Comparison of ENCODE assay signal across 17 mouse cellular contexts in genomic region chr5:114964967-114965898, GRCm38 (mm10). TPM values are rescaled to one million over a fixed set of nuclear protein-coding genes. Genes with fewer than 3 reads are reported as not detected.
DNase-seq lines count a peak whose midpoint lies in the region; ATAC-seq and TF ChIP-seq lines count a peak whose summit lies in the region.
"Had no signal": no experiment of that assay in that cellular context is flagged by ENCODE, and none has a peak within 500 bp of the region (broad histone marks: within the 10 kb centered on the region; RNA-seq: fewer than 3 reads in every experiment).

No protein-coding gene starts in this region.

- intact Hi-C loops in heart, postnatal 14 days (cut with DNase I), result no loop called here
- intact Hi-C loops in left cerebral cortex, adult 2 months (cut with DNase I), result no loop called here

- peaks cover 30% of the 10 kb centered on the region for H3K27me3 ChIP-seq in heart, embryonic 10.5 days (ENCODE audit: insufficient read depth, poor library complexity, severe bottlenecking)
- no peaks in the 10 kb centered on the region for H3K27me3 ChIP-seq in intestine, embryonic 16.5 days (replicated peaks; ENCODE audit: control insufficient read depth, insufficient read depth, low read length)
- H3K27me3 ChIP-seq in small intestine, adult 2 months (ENCODE audit: control insufficient read depth, insufficient read depth, low read length), result no peaks in the 10 kb centered on the region
- H3K27me3 ChIP-seq: forebrain, embryonic 13.5 days had no signal

- WGBS in heart, embryonic 10.5 days, result 57% methylated on average over 17 of the region's 17 CpGs
- WGBS in intestine, embryonic 16.5 days, result 39% methylated on average over 17 of the region's 17 CpGs
- 16% methylated on average over 17 of the region's 17 CpGs for whole genome bisulfite sequencing in small intestine, adult 2 months

- peak; percentile 30; the same call in 1 of the 2 replicates for TF ChIP-seq POLR2A in small intestine, adult 2 months (IDR thresholded peaks at IDR 0.05; ENCODE audit: low read depth, low read length)

- no peak; the same call in 1 of the 2 replicates for TF ChIP-seq CTCF in small intestine, adult 2 months (IDR thresholded peaks at IDR 0.05; ENCODE audit: extremely low read depth, insufficient read length, insufficient replicate concordance, low read depth, low read length)
- TF ChIP-seq CTCF in left cerebral cortex, adult 2 months (IDR thresholded peaks at IDR 0.05), result no peak

- no peaks in the 10 kb centered on the region for H3K9me3 ChIP-seq in heart, embryonic 10.5 days
- no peaks in the 10 kb centered on the region for H3K9me3 ChIP-seq in intestine, embryonic 16.5 days (ENCODE audit: control insufficient read depth, low read length)
- H3K9me3 ChIP-seq: forebrain, embryonic 13.5 days had no signal

- H3K4me1 ChIP-seq in heart, embryonic 10.5 days, result peaks cover 22% of the 10 kb centered on the region
- peaks cover 2% of the 10 kb centered on the region; the same call in 1 of the 2 replicates for H3K4me1 ChIP-seq in intestine, embryonic 16.5 days (ENCODE audit: control insufficient read depth, insufficient read depth, low read length)
- H3K4me1 ChIP-seq in small intestine, adult 2 months (ENCODE audit: control insufficient read depth, insufficient read depth, insufficient read length, low read length), result peaks cover 12% of the 10 kb centered on the region

- H3K4me3 ChIP-seq in heart, embryonic 10.5 days, result no peak overlapping the region
- peak overlapping the region; percentile 23 for H3K4me3 ChIP-seq in intestine, embryonic 16.5 days (ENCODE audit: low read length)
- H3K4me3 ChIP-seq in small intestine, adult 2 months (ENCODE audit: low read depth, low read length), result peak overlapping the region; percentile 47
- H3K4me3 ChIP-seq in left cerebral cortex, adult 2 months, result no peak overlapping the region
- H3K4me3 ChIP-seq: forebrain, embryonic 13.5 days had no signal

- peak overlapping the region; percentile 46 for H3K4me2 ChIP-seq in intestine, embryonic 16.5 days (ENCODE audit: low read depth, low read length)
- H3K4me2 ChIP-seq: forebrain, embryonic 13.5 days had no signal

- DNase-seq in heart, embryonic 10.5 days (ENCODE audit: low spot score), result no peak
- DNase-seq in heart, postnatal 14 days, result no peak
- DNase-seq in kidney, postnatal 25 days, result peak; percentile 72 to 87
- DNase-seq in left cerebral cortex, adult 2 months (ENCODE audit: extremely low spot score in 1 of 2, low spot score in 2 of 2), result no peak
- DNase-seq in adrenal gland, adult 8-10 months, result no peak
- no peak for DNase-seq in thymus, postnatal 0 days (ENCODE audit: low spot score)
- DNase-seq: adrenal gland, postnatal 14 days; B cell, adult 2 months; cerebellum, adult 11-12 months; gastrocnemius, postnatal 36 days; heart, postnatal 4 days; left cerebral cortex, postnatal 4 days; lung, postnatal 36 days had no signal

- H3K27ac ChIP-seq in heart, embryonic 10.5 days, result 0 out of 2 replicates have a peak overlapping the region, but pooled peaks have one; percentile 7
- H3K27ac ChIP-seq in intestine, embryonic 16.5 days (ENCODE audit: low read length), result peak overlapping the region; percentile 91
- peak overlapping the region; percentile 98 for H3K27ac ChIP-seq in small intestine, adult 2 months (ENCODE audit: insufficient read depth, low read depth, low read length)
- no peak overlapping the region for H3K27ac ChIP-seq in left cerebral cortex, adult 2 months
- H3K27ac ChIP-seq: forebrain, embryonic 13.5 days had no signal

- H3K9ac ChIP-seq in intestine, embryonic 16.5 days (ENCODE audit: low read depth, low read length), result peak overlapping the region; percentile 27
- H3K9ac ChIP-seq: forebrain, embryonic 13.5 days had no signal

- peak; percentile 81 for ATAC-seq in intestine, embryonic 16.5 days
- ATAC-seq: forebrain, embryonic 13.5 days had no signal

- no peaks in the 10 kb centered on the region for H3K36me3 ChIP-seq in heart, embryonic 10.5 days
- H3K36me3 ChIP-seq in intestine, embryonic 16.5 days (ENCODE audit: control insufficient read depth, insufficient read depth, low read length), result no peaks in the 10 kb centered on the region
- 0 out of 2 replicates have a peak, but pooled peaks cover 1% of the 10 kb centered on the region for H3K36me3 ChIP-seq in small intestine, adult 2 months (ENCODE audit: control insufficient read depth, insufficient read depth, low read length)

RNA-seq across cellular contexts. Expression of gene Hnf1a, which starts 5.7 kb away (rescaled TPM):
- 0.11 and 1.9 TPM in 2 replicates for polyA plus RNA-seq in heart, embryonic 10.5 days (2016; fragmentation: Nextera tagmentation; extraction: Ambion mirVana)
- total RNA-seq in heart, postnatal 14 days (2021), result under 1 TPM in 1 of 2 experiments, not detected in 1; 0.10 TPM
- polyA plus RNA-seq in intestine, embryonic 16.5 days (2015; fragmentation: Nextera tagmentation; extraction: Ambion mirVana), result 16.1 and 21.7 TPM in 2 replicates
- polyA plus RNA-seq in small intestine, adult 2 months (2012; rRNA removed), result 24.1 and 46.9 TPM in 2 replicates
- total RNA-seq in left cerebral cortex, adult 2 months (2021), result not detected
- not detected for total RNA-seq in adrenal gland, adult 8-10 months (2022)
- polyA plus RNA-seq in thymus, postnatal 0 days (2015; fragmentation: Nextera tagmentation; extraction: Ambion mirVana), result 1.3 and 1.6 TPM in 2 replicates
- total RNA-seq: gastrocnemius, postnatal 36 days; heart, postnatal 4 days; left cerebral cortex, postnatal 4 days had no signal
- polyA plus RNA-seq: embryonic facial prominence, embryonic 11.5 days had no signal

RNA-seq across cellular contexts. Expression of gene 2210016L21Rik, which starts 23.3 kb away (rescaled TPM):
- polyA plus RNA-seq in heart, embryonic 10.5 days (2016; fragmentation: Nextera tagmentation; extraction: Ambion mirVana), result 30.1 and 33.0 TPM in 2 replicates
- 10 to 100 TPM; 28.6 to 31.2 TPM for total RNA-seq in heart, postnatal 14 days (2021)
- 49.1 and 53.3 TPM in 2 replicates for polyA plus RNA-seq in intestine, embryonic 16.5 days (2015; fragmentation: Nextera tagmentation; extraction: Ambion mirVana)
- polyA plus RNA-seq in small intestine, adult 2 months (2012; rRNA removed), result 8.5 and 13.6 TPM in 2 replicates
- total RNA-seq in left cerebral cortex, adult 2 months (2021), result 100 to 1,000 TPM; 214 to 229 TPM
- 10 to 100 TPM; 46.4 to 59.2 (median 54.2) TPM for total RNA-seq in adrenal gland, adult 8-10 months (2022)
- polyA plus RNA-seq in thymus, postnatal 0 days (2015; fragmentation: Nextera tagmentation; extraction: Ambion mirVana), result 58.5 and 69.2 TPM in 2 replicates

RNA-seq across cellular contexts. Expression of gene Oasl1, which starts 42.2 kb away (rescaled TPM):
- 0.31 TPM in 1 of 2 replicates, not detected in the other for polyA plus RNA-seq in heart, embryonic 10.5 days (2016; fragmentation: Nextera tagmentation; extraction: Ambion mirVana)
- total RNA-seq in heart, postnatal 14 days (2021), result under 1 TPM in 1 of 2 experiments, not detected in 1; 0.83 TPM
- 1.3 and 2.1 TPM in 2 replicates for polyA plus RNA-seq in intestine, embryonic 16.5 days (2015; fragmentation: Nextera tagmentation; extraction: Ambion mirVana)
- polyA plus RNA-seq in small intestine, adult 2 months (2012; rRNA removed), result 88.2 and 139 TPM in 2 replicates
- total RNA-seq in left cerebral cortex, adult 2 months (2021), result under 1 TPM in 1 of 2 experiments, not detected in 1; 0.81 TPM
- 1 to 10 TPM; 1.7 to 2.4 (median 2.0) TPM for total RNA-seq in adrenal gland, adult 8-10 months (2022)
- polyA plus RNA-seq in thymus, postnatal 0 days (2015; fragmentation: Nextera tagmentation; extraction: Ambion mirVana), result 5.0 and 6.3 TPM in 2 replicates
- total RNA-seq: left cerebral cortex, postnatal 4 days had no signal

RNA-seq across cellular contexts. Expression of gene Sppl3, which starts 45.7 kb away (rescaled TPM):
- 6.9 and 11.5 TPM in 2 replicates for polyA plus RNA-seq in heart, embryonic 10.5 days (2016; fragmentation: Nextera tagmentation; extraction: Ambion mirVana)
- total RNA-seq in heart, postnatal 14 days (2021), result 10 to 100 TPM; 40.6 to 42.5 TPM
- 8.1 and 8.6 TPM in 2 replicates for polyA plus RNA-seq in intestine, embryonic 16.5 days (2015; fragmentation: Nextera tagmentation; extraction: Ambion mirVana)
- polyA plus RNA-seq in small intestine, adult 2 months (2012; rRNA removed), result 36.9 and 101 TPM in 2 replicates
- 10 to 100 TPM; 85.2 to 87.0 TPM for total RNA-seq in left cerebral cortex, adult 2 months (2021)
- total RNA-seq in adrenal gland, adult 8-10 months (2022), result 10 to 100 TPM; 44.3 to 62.9 (median 56.7) TPM
- polyA plus RNA-seq in thymus, postnatal 0 days (2015; fragmentation: Nextera tagmentation; extraction: Ambion mirVana), result 15.2 and 22.3 TPM in 2 replicates

Comparison
In these comparisons a context has a peak if more than half of its experiments do, and no peak if none do; other contexts are left out.
1. DNase-seq: peak in kidney, postnatal 25 days (2 of 2); none in heart, embryonic 10.5 days (single experiment), heart, postnatal 14 days (0 of 2), left cerebral cortex, adult 2 months (0 of 2), adrenal gland, adult 8-10 months (single experiment) and thymus, postnatal 0 days (single experiment).
2. H3K4me3 ChIP-seq: peak in intestine, embryonic 16.5 days (single experiment) and small intestine, adult 2 months (single experiment); none in heart, embryonic 10.5 days (single experiment) and left cerebral cortex, adult 2 months (single experiment).
3. RNA of gene Oasl1, which starts 42.2 kb away (polyA plus RNA-seq): 88.2 to 139 TPM in small intestine, adult 2 months; 5.0 to 6.3 TPM in thymus, postnatal 0 days, 1.3 to 2.1 TPM in intestine, embryonic 16.5 days and 0.31 TPM in heart, embryonic 10.5 days; every median in the first group is over 10 times any median in the second.